Mouse (Mus musculus): ENCODE measurements around the gene Gm21425. TPM values are rescaled to one million over a fixed set of nuclear protein-coding genes. Genes with fewer than 3 reads are reported as not detected.
"Not testable (repeated sequence)": the region's sequence is repeated elsewhere in the genome, so short reads cannot be mapped to it uniquely, and the experiment has no call there.

Gm21425 gene
- not detected in 2 replicates for polyA plus RNA-seq (2014; fragmentation: Nextera tagmentation; extraction: Ambion mirVana)

DNA sequence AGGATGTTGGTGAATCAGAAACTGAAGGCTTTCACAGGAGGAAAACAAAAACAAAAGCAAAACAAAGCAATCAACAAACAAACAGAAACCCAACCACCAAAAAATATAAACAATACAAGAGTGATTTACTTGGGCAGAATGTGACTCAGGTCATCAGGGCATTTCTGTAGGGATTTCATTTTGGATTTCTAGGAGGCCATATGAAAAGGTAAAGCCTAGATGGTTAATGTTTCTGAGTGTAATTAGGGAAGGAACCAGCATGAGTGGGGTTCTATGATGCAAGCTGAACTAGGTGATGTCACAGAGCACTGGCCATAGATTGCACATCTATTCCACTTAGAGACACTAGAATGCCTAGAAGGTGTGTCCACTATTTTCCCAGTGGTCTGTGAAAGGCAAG, at the start of gene Gm21425:
TSS of gene Gm21425 (plus strand) at position 301 of the 400 bp plus-strand sequence.
- H3K36me3 ChIP-seq (ENCODE audit: control insufficient read depth, insufficient read depth, low read length); H3K27me3 ChIP-seq (ENCODE audit: control insufficient read depth, insufficient read depth, low read length); H3K4me1 ChIP-seq (ENCODE audit: control insufficient read depth, insufficient read depth, low read length); H3K4me3 ChIP-seq (ENCODE audit: low read depth, low read length); H3K9me3 ChIP-seq (ENCODE audit: control insufficient read depth, low read length); H3K27ac ChIP-seq (ENCODE audit: low read depth, low read length); H3K4me2 ChIP-seq (ENCODE audit: low read depth); DNase-seq (ENCODE audit: low spot score); H3K9ac ChIP-seq (ENCODE audit: low read length); ATAC-seq (ENCODE audit: insufficient read depth, low FRiP score, low TSS enrichment): not testable (repeated sequence)

DNA sequence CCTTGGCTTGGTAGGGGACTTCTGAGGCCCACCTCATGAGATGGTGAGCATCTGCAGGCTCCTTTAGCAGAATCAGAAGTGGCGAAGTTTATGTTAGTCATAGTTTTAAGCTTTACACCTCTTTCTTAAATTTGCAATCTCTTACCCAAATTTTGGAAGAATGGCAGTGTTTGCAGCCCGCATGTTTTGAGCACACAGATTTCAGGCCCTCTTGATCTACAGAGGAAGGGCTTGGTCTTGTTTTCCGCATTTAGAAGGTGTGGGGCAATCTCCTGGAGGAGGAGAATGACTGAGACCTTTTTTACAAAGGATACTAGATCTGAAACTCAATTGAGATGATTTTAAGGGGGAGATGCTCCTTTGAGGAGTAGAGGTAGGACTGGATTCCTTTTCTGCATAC, 28.4 kb upstream of the Gm21425 start, which contains the start of gene Gm21891:
TSS of gene Gm21891 (minus strand) at position 101 of the 400 bp plus-strand sequence.
- ATAC-seq (ENCODE audit: insufficient read depth, low FRiP score, low TSS enrichment); H3K27me3 ChIP-seq (ENCODE audit: control insufficient read depth, insufficient read depth, low read length); H3K27ac ChIP-seq (ENCODE audit: low read depth, low read length); H3K4me3 ChIP-seq (ENCODE audit: low read depth, low read length); H3K4me1 ChIP-seq (ENCODE audit: control insufficient read depth, insufficient read depth, low read length); H3K9ac ChIP-seq (ENCODE audit: low read length); H3K36me3 ChIP-seq (ENCODE audit: control insufficient read depth, insufficient read depth, low read length); DNase-seq (ENCODE audit: low spot score); H3K4me2 ChIP-seq (ENCODE audit: low read depth); H3K9me3 ChIP-seq (ENCODE audit: control insufficient read depth, low read length): not testable (repeated sequence)
- no CpG with 5 or more reads among the region's 3 CpGs for WGBS

Other genes starting within 250 kb of the Gm21425 start
- gene Gm20807, start 119.1 kb upstream of the Gm21425 start, polyA plus RNA-seq (2014; fragmentation: Nextera tagmentation; extraction: Ambion mirVana) = not detected in 2 replicates
- gene Gm21891, start 28.5 kb upstream of the Gm21425 start, polyA plus RNA-seq (2014; fragmentation: Nextera tagmentation; extraction: Ambion mirVana) = not detected in 2 replicates
- not detected in 2 replicates for gene Gm21828, start 62.0 kb downstream of the Gm21425 start, polyA plus RNA-seq (2014; fragmentation: Nextera tagmentation; extraction: Ambion mirVana)
- not detected in 2 replicates for gene Gm21440, start 90.4 kb downstream of the Gm21425 start, polyA plus RNA-seq (2014; fragmentation: Nextera tagmentation; extraction: Ambion mirVana)
- not detected in 2 replicates for gene Gm21454, start 90.5 kb downstream of the Gm21425 start, polyA plus RNA-seq (2014; fragmentation: Nextera tagmentation; extraction: Ambion mirVana)
- not detected in 2 replicates for gene Gm21725, start 187.1 kb downstream of the Gm21425 start, polyA plus RNA-seq (2014; fragmentation: Nextera tagmentation; extraction: Ambion mirVana)

Data from neural tube, embryonic 11.5 days (tissue).